Mouse (Mus musculus) adrenal gland (tissue): ENCODE measurements around the gene Fam24b.

ENCODE experiments used
- intact Hi-C: fragments of 180-260 bp; cut with DNase I; formaldehyde crosslinking; loops from one replicate; pipeline ENCODE4 v1.15.1; 2025
- long read RNA-seq, 2 experiments: library from polyadenylated mRNA; unstranded; transcript quantifications; one replicate each; pipeline ENCODE4 v2.0.0; 2020; ENCODE audit warnings: borderline replicate concordance in 1 of 2; ENCODE audit not compliant: insufficient replicate concordance in 1 of 2

Fam24b gene
- long read RNA-seq, experiment 1, result 0 reads
- long read RNA-seq, experiment 2, result 0 reads

- intact Hi-C loops, result no loop called here
Measured at GRCm38 (mm10) chr7:131329416-131329815, at the start of gene Fam24b. TSS of gene Fam24b (minus strand) at chr7:131329516.

- intact Hi-C loops, result loop anchor here (5.0 kb wide), 1 partner anchor 40 kb away; the partner anchor contains the start of genes Acadsb and Ikzf5
Measured at GRCm38 (mm10) chr7:131371880-131372651, 42.8 kb upstream of the Fam24b start.

GRCm38 (mm10) chr7:131371470-131371860, 42.1 kb upstream of the Fam24b start:
- intact Hi-C loops, result loop anchor here (5.0 kb wide), 1 partner anchor 41 kb away; the partner anchor contains the start of genes Acadsb and Ikzf5

GRCm38 (mm10) chr7:131370648-131371469, 41.5 kb upstream of the Fam24b start, which contains the start of gene Pstk:
TSS of gene Pstk (plus strand) at chr7:131371141.
- intact Hi-C loops, result loop anchor here (5.0 kb wide), 1 partner anchor 41 kb away; the partner anchor contains the start of genes Acadsb and Ikzf5

GRCm38 (mm10) chr7:131364131-131364530, 34.8 kb upstream of the Fam24b start:
- intact Hi-C loops, result no loop called here

- intact Hi-C loops, result no loop called here
Measured at GRCm38 (mm10) chr7:131362615-131363300, 33.4 kb upstream of the Fam24b start, which contains the start of gene 2310057M21Rik. TSS of gene 2310057M21Rik (minus strand) at chr7:131362759.

- intact Hi-C loops, result no loop called here
Measured at GRCm38 (mm10) chr7:131362269-131362614, 32.9 kb upstream of the Fam24b start.

GRCm38 (mm10) chr7:131356105-131356504, 26.8 kb upstream of the Fam24b start:
- intact Hi-C loops, result no loop called here

- intact Hi-C loops, result no loop called here
Measured at GRCm38 (mm10) chr7:131345856-131346541, 16.7 kb upstream of the Fam24b start.

- intact Hi-C loops, result no loop called here
Measured at GRCm38 (mm10) chr7:131337502-131338068, 8.3 kb upstream of the Fam24b start.

- intact Hi-C loops, result no loop called here
Measured at GRCm38 (mm10) chr7:131333564-131333963, 4.2 kb upstream of the Fam24b start, which contains the start of gene Fam24a. TSS of gene Fam24a (plus strand) at chr7:131333864.

- intact Hi-C loops, result no loop called here
Measured at GRCm38 (mm10) chr7:131331688-131332087, 2.4 kb upstream of the Fam24b start.

- intact Hi-C loops, result no loop called here
Measured at GRCm38 (mm10) chr7:131327054-131327453, 2.3 kb downstream of the Fam24b start.

- intact Hi-C loops, result no loop called here
Measured at GRCm38 (mm10) chr7:131322192-131322591, 7.1 kb downstream of the Fam24b start, which contains the start of gene Cuzd1. TSS of gene Cuzd1 (minus strand) at chr7:131322292.

GRCm38 (mm10) chr7:131318340-131318739, 11.0 kb downstream of the Fam24b start:
- intact Hi-C loops, result no loop called here

GRCm38 (mm10) chr7:131317587-131317986, 11.7 kb downstream of the Fam24b start:
- intact Hi-C loops, result no loop called here

- intact Hi-C loops, result no loop called here
Measured at GRCm38 (mm10) chr7:131314493-131314892, 14.8 kb downstream of the Fam24b start.

- intact Hi-C loops, result no loop called here
Measured at GRCm38 (mm10) chr7:131306733-131307132, 22.6 kb downstream of the Fam24b start.

GRCm38 (mm10) chr7:131303340-131303739, 26.0 kb downstream of the Fam24b start:
- intact Hi-C loops, result no loop called here

GRCm38 (mm10) chr7:131297151-131297550, 32.2 kb downstream of the Fam24b start:
- intact Hi-C loops, result no loop called here
